Mouse (Mus musculus): Measurements from ENCODE around the gene Emilin1. TPM values are rescaled to one million over a fixed set of nuclear protein-coding genes. Genes with fewer than 3 reads are reported as not detected.

Emilin1 gene
- polyA plus RNA-seq (2014; fragmentation: Nextera tagmentation; extraction: Ambion mirVana): 28.1 and 30.3 TPM in 2 replicates

DNA sequence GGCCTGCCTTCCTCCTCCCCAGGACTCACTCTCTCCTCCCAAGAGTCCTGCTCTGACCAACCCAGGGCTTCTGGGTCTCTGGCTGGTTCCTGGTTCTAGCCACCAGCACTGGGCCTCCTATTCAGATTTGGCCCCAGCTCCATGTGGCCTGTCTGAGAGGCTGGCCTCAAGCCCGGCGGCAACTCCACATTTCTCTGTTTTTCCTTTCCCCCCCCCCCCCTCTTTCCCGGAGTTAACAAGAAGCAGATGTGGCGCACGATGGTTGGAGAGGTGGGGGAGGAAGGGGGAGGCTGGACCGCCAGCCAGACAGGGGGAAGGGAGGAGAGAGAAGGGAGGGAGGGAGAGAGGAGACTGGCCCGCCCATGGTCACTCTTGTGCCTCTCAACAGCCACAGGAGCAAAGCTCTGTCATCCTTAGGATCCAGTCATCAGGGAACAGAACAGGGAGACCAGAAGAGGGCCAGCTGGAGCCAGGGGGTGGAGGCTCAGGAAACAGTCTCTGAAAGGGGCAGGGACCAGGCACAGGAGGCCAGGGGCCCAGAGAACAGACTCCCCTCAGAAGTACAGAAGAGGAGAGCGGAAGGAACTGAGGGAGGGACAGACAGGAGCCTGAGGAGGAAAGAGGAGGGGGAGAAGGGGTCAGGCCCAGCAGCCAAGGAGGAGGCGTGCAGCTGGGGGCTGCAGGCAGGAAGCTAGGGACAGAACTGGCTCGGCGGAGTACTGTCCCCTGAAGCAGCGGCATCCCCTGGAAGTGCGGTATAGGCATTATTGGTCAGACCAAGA lies at the start of gene Emilin1:
TSS of gene Emilin1 (plus strand) at position 343 of the 782 bp plus-strand sequence.
- H3K9ac ChIP-seq (ENCODE audit: low read length): peak within 1 kb of the TSS; percentile 45

DNA sequence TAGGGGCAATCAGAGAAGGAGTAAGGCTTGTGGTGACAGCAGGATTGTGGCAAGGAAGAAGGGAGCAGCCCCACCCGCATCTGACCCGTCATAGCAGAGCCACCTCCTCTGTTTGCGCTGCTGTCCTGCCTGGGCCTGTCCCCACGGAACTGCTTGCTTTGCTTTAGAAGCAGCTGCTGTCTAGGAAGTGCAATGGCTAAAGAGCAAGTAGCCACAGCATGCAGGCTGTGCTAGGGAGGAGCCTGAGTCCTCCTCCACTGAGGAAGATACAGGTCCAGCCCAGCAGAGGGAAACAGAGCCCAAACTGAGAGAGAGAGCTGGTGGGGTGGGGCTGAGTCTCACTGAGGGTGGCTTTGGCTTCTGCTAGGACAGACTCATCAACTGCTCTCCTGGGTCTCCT lies 49.4 kb upstream of the Emilin1 start:
- H3K4me1 ChIP-seq (ENCODE audit: control insufficient read depth, insufficient read depth, low read length): no peaks in the 10 kb centered on the region
- H3K9ac ChIP-seq (ENCODE audit: low read length): no peak overlapping the region
- no peaks in the 10 kb centered on the region for H3K9me3 ChIP-seq (ENCODE audit: control insufficient read depth, low read length)
- no peak overlapping the region for H3K4me3 ChIP-seq (ENCODE audit: low read depth, low read length)
- H3K27ac ChIP-seq (ENCODE audit: low read depth, low read length): no peak overlapping the region
- DNase-seq (ENCODE audit: low spot score, missing footprints): no peak
- 45% methylated on average over 4 of the region's 4 CpGs for WGBS
- no peaks in the 10 kb centered on the region for H3K27me3 ChIP-seq (ENCODE audit: control insufficient read depth, insufficient read depth, low read length)
- H3K4me2 ChIP-seq: no peak overlapping the region
- H3K36me3 ChIP-seq (ENCODE audit: control insufficient read depth, insufficient read depth, low read length): peaks cover 3% of the 10 kb centered on the region; the same call in 1 of the 2 replicates
- no peak for ATAC-seq (ENCODE audit: low FRiP score)

More for the DNA sequence above, at the start of gene Emilin1:
- peak within 1 kb of the TSS; percentile 76 for H3K27ac ChIP-seq (ENCODE audit: low read depth, low read length)
- no peaks in the 10 kb centered on the region for H3K36me3 ChIP-seq (ENCODE audit: control insufficient read depth, insufficient read depth, low read length)
- H3K4me2 ChIP-seq: peak within 1 kb of the TSS; percentile 22; the same call in 1 of the 2 replicates
- H3K9me3 ChIP-seq (ENCODE audit: control insufficient read depth, low read length): no peaks in the 10 kb centered on the region
- peak; percentile 90 for DNase-seq (ENCODE audit: low spot score, missing footprints)
- H3K4me1 ChIP-seq (ENCODE audit: control insufficient read depth, insufficient read depth, low read length): peaks cover 23% of the 10 kb centered on the region
- WGBS: 29% methylated on average over 12 of the region's 13 CpGs
- H3K27me3 ChIP-seq (ENCODE audit: control insufficient read depth, insufficient read depth, low read length): no peaks in the 10 kb centered on the region
- H3K4me3 ChIP-seq (ENCODE audit: low read depth, low read length): no peak within 1 kb of the TSS
- peak; percentile 20; the same call in 1 of the 2 replicates for ATAC-seq (ENCODE audit: low FRiP score)

DNA sequence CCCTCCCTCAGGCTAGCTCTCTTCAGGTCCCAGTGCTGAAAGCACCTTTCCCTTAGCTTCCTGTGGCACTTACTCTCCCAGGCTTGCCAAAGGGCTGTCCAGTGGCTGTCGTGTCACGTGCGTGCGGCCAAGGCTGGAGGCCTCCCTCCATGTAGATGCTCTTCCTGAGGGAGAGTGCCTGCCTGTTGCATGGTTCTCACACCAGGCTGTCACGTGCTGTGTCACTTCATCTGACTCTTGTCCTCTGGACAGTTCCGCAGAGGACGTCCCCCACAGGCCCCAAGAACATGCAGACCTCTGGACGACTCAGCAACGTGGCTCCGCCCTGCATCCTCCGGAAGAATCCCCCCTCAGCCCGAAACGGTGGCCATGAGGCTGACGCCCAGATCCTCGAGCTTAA lies 48.9 kb upstream of the Emilin1 start:
- no peak overlapping the region for H3K27ac ChIP-seq (ENCODE audit: low read depth, low read length)
- H3K4me1 ChIP-seq (ENCODE audit: control insufficient read depth, insufficient read depth, low read length): no peaks in the 10 kb centered on the region
- no peak overlapping the region for H3K4me2 ChIP-seq
- no peaks in the 10 kb centered on the region for H3K27me3 ChIP-seq (ENCODE audit: control insufficient read depth, insufficient read depth, low read length)
- H3K9me3 ChIP-seq (ENCODE audit: control insufficient read depth, low read length): no peaks in the 10 kb centered on the region
- no peak overlapping the region for H3K4me3 ChIP-seq (ENCODE audit: low read depth, low read length)
- H3K9ac ChIP-seq (ENCODE audit: low read length): no peak overlapping the region
- ATAC-seq (ENCODE audit: low FRiP score) (no peak), DNase-seq (ENCODE audit: low spot score, missing footprints) (no peak)
- WGBS: 53% methylated on average over 15 of the region's 15 CpGs
- H3K36me3 ChIP-seq (ENCODE audit: control insufficient read depth, insufficient read depth, low read length): peaks cover 3% of the 10 kb centered on the region; the same call in 1 of the 2 replicates

DNA sequence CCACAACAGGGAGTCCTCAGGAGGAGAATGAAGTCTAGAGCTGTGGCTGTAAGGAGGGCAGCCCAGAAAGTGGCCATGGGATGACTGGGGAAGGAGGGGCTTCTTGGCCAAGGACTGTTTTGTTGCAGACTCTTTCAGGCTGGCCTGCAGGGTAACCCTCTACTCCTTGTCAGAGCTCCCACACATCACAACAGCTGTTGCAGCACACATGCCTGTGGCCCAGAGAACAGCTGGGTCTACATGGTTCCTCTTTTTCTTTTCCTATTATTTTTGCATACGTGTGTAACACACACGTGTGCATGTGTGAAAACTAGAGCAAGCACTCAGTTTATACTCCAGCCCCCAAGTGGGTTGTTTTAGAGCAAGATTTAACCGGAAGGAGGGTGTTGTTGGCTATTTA lies 46.3 kb upstream of the Emilin1 start:
- 89% methylated on average over 3 of the region's 3 CpGs for WGBS
- H3K4me2 ChIP-seq: no peak overlapping the region
- no peak for ATAC-seq (ENCODE audit: low FRiP score)

DNA sequence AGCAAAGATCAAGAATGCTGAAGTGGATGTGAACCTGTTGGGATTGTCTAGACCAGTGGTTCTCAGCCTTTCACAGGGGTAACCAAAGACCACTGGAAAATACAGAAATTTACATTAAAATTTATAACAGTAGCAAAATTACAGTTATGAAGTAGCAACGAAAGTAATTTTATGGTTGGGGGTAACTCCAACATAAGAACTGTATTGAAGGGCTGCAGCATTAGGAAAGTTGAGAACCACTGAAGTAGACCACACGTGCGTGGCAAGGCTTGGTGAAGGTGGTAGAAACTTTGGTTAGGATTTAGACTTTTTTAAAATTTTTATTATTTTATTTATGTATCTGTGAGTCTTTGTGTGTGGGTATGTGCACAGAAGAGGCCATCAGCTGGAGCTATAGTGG lies 45.5 kb upstream of the Emilin1 start, which contains the start of gene Tmem214:
TSS of gene Tmem214 (plus strand) at position 301 of the 400 bp plus-strand sequence.
- peaks cover 10% of the 10 kb centered on the region for H3K36me3 ChIP-seq (ENCODE audit: control insufficient read depth, insufficient read depth, low read length)
- peaks cover 7% of the 10 kb centered on the region for H3K4me1 ChIP-seq (ENCODE audit: control insufficient read depth, insufficient read depth, low read length)
- no peak within 1 kb of the TSS for H3K4me2 ChIP-seq
- ATAC-seq (ENCODE audit: low FRiP score) (no peak), DNase-seq (ENCODE audit: low spot score, missing footprints) (no peak)
- no peaks in the 10 kb centered on the region for H3K9me3 ChIP-seq (ENCODE audit: control insufficient read depth, low read length)
- no peaks in the 10 kb centered on the region for H3K27me3 ChIP-seq (ENCODE audit: control insufficient read depth, insufficient read depth, low read length)
- H3K27ac ChIP-seq (ENCODE audit: low read depth, low read length): no peak within 1 kb of the TSS
- WGBS: 93% methylated on average over 3 of the region's 3 CpGs
- H3K4me3 ChIP-seq (ENCODE audit: low read depth, low read length): no peak within 1 kb of the TSS
- no peak within 1 kb of the TSS for H3K9ac ChIP-seq (ENCODE audit: low read length)

More for the DNA sequence above, 46.3 kb upstream of the Emilin1 start:
- Histone ChIP-seq H3K9me3 (ENCODE audit: control insufficient read depth, low read length) (no peaks in the 10 kb centered on the region), H3K9ac (ENCODE audit: low read length) (no peak overlapping the region), H3K36me3 (ENCODE audit: control insufficient read depth, insufficient read depth, low read length) (peaks cover 5% of the 10 kb centered on the region), H3K27ac (ENCODE audit: low read depth, low read length) (no peak overlapping the region), H3K27me3 (ENCODE audit: control insufficient read depth, insufficient read depth, low read length) (no peaks in the 10 kb centered on the region), H3K4me1 (ENCODE audit: control insufficient read depth, insufficient read depth, low read length) (peaks cover 7% of the 10 kb centered on the region), H3K4me3 (ENCODE audit: low read depth, low read length) (no peak overlapping the region)
- no peak for DNase-seq (ENCODE audit: low spot score, missing footprints)

DNA sequence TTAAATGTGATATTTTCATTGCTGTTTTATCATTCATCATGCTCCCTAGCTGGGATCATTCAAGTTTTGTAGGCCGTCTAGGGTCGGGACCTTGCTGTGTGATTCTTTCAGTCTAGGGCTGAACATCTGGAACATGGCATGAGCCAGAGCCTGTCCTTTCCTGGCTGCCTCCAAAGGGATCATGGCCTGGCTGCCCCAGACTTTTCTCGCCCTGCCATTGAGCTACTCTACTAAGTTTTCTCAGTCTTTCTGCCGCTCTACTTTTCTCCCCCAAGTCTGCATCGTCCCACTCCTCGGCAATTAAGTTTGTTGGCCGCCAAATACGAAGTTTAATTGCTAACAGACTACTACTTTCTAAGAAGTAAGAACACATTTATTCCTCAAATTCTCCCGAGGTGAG lies 44.2 kb upstream of the Emilin1 start:
- Histone ChIP-seq H3K27ac (ENCODE audit: low read depth, low read length) (no peak overlapping the region), H3K9ac (ENCODE audit: low read length) (peak overlapping the region; percentile 88), H3K36me3 (ENCODE audit: control insufficient read depth, insufficient read depth, low read length) (peaks cover 16% of the 10 kb centered on the region), H3K4me3 (ENCODE audit: low read depth, low read length) (peak overlapping the region; percentile 94), H3K4me2 (peak overlapping the region; percentile 72), H3K27me3 (ENCODE audit: control insufficient read depth, insufficient read depth, low read length) (no peaks in the 10 kb centered on the region), H3K9me3 (ENCODE audit: control insufficient read depth, low read length) (no peaks in the 10 kb centered on the region), H3K4me1 (ENCODE audit: control insufficient read depth, insufficient read depth, low read length) (peaks cover 7% of the 10 kb centered on the region)
- ATAC-seq (ENCODE audit: low FRiP score): peak; percentile 49
- 24% methylated on average over 9 of the region's 9 CpGs for WGBS
- DNase-seq (ENCODE audit: low spot score, missing footprints): peak; percentile 95

DNA sequence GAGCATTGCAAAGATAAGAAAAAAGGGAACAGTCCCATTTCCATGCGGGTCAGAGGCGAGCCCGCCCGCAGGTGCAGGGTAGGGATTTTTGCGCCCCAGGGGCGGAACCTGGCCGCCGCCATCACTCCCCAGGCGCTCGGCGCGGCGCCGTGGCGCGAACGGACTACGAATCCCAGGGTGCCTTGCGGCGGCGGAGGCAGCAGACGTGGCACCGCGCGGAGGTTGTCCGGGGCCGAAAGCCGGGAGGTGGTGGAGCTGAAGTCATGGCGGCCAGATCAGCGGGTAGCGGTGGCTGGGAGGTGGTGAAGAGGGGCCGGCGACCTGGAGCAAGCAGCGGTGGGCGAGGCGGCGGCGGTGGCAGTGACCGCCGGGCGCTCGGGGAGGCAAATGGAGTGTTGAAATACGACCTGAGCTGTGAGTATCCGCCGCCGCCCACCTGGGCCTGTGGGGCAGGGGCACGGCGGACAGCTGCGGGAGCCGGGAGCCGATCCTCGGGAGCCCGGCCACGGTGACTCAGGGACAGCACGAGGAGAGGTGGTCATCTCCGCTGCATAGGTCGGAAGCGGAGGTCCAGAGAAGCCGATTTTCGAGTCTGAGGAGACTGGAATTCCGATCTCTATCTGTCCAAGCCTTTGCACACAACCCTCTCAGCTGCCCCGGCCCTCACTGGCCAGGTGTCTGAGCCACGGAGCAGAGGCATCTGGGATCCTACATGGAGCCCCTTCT lies 43.6 kb upstream of the Emilin1 start:
- no peaks in the 10 kb centered on the region for H3K9me3 ChIP-seq (ENCODE audit: control insufficient read depth, low read length)
- no peak overlapping the region for H3K27ac ChIP-seq (ENCODE audit: low read depth, low read length)
- peaks cover 20% of the 10 kb centered on the region for H3K36me3 ChIP-seq (ENCODE audit: control insufficient read depth, insufficient read depth, low read length)
- peak overlapping the region; percentile 94 for H3K4me3 ChIP-seq (ENCODE audit: low read depth, low read length)
- DNase-seq (ENCODE audit: low spot score, missing footprints) (peak; percentile 98), ATAC-seq (ENCODE audit: low FRiP score) (peak; percentile 92)
- no peaks in the 10 kb centered on the region for H3K27me3 ChIP-seq (ENCODE audit: control insufficient read depth, insufficient read depth, low read length)
- WGBS: under 1% methylated on average over 63 of the region's 63 CpGs
- peak overlapping the region; percentile 72 for H3K4me2 ChIP-seq
- H3K4me1 ChIP-seq (ENCODE audit: control insufficient read depth, insufficient read depth, low read length): peaks cover 7% of the 10 kb centered on the region
- H3K9ac ChIP-seq (ENCODE audit: low read length): peak overlapping the region; percentile 88

DNA sequence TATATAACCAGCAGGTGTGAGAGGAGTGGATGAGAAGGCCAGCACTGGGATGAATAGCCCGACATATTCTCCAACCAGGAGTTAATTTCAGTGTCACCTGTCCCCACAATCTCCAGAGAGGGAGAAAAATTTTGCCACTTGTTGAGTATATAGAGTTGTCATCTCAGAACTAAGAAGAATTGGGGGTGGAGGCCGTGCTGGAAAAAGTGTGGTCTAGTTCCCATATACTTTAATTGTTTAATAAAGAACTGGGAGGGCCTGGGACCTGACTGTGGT lies 43.1 kb upstream of the Emilin1 start:
- Histone ChIP-seq H3K36me3 (ENCODE audit: control insufficient read depth, insufficient read depth, low read length) (peaks cover 20% of the 10 kb centered on the region), H3K4me3 (ENCODE audit: low read depth, low read length) (peak overlapping the region; percentile 94), H3K4me2 (peak overlapping the region; percentile 72), H3K9ac (ENCODE audit: low read length) (peak overlapping the region; percentile 88), H3K27ac (ENCODE audit: low read depth, low read length) (no peak overlapping the region), H3K27me3 (ENCODE audit: control insufficient read depth, insufficient read depth, low read length) (no peaks in the 10 kb centered on the region), H3K4me1 (ENCODE audit: control insufficient read depth, insufficient read depth, low read length) (peaks cover 7% of the 10 kb centered on the region), H3K9me3 (ENCODE audit: control insufficient read depth, low read length) (no peaks in the 10 kb centered on the region)
- DNase-seq (ENCODE audit: low spot score, missing footprints) (no peak), ATAC-seq (ENCODE audit: low FRiP score) (no peak)
- 32% methylated on average over 2 of the region's 2 CpGs for WGBS

DNA sequence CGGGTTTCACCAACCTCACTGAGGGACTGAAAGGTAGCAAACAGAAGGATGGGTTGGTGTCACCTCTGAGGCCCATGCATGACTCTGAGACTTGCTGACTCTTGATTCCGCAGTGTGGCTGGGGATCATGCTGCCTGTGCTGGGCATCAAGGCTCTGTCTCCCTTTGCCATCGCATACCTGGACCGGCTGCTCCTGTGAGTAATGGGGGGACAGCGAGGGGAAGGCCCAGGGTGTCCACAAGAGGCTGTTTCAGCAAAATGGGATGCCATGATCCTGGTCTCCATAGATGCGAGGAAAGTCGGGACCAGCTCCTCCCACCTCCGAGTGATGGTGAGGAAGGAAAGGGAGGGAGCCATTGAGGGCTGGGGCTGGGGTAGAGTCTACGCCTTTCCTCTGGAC lies 40.6 kb upstream of the Emilin1 start:
- ATAC-seq (ENCODE audit: low FRiP score) (no peak), DNase-seq (ENCODE audit: low spot score, missing footprints) (no peak)
- Histone ChIP-seq H3K27me3 (ENCODE audit: control insufficient read depth, insufficient read depth, low read length) (no peaks in the 10 kb centered on the region), H3K27ac (ENCODE audit: low read depth, low read length) (no peak overlapping the region), H3K9me3 (ENCODE audit: control insufficient read depth, low read length) (no peaks in the 10 kb centered on the region), H3K36me3 (ENCODE audit: control insufficient read depth, insufficient read depth, low read length) (peaks cover 36% of the 10 kb centered on the region), H3K4me1 (ENCODE audit: control insufficient read depth, insufficient read depth, low read length) (peaks cover 7% of the 10 kb centered on the region), H3K9ac (ENCODE audit: low read length) (no peak overlapping the region), H3K4me3 (ENCODE audit: low read depth, low read length) (no peak overlapping the region), H3K4me2 (no peak overlapping the region)
- WGBS: 87% methylated on average over 9 of the region's 9 CpGs

All from midbrain, embryonic 11.5 days (tissue).